Mouse (Mus musculus) testis, adult 2 months (tissue): Measurements from ENCODE around the gene Klf12. TPM values are rescaled to one million over a fixed set of nuclear protein-coding genes. Genes with fewer than 3 reads are reported as not detected.
"Not testable (repeated sequence)": the region's sequence is repeated elsewhere in the genome, so short reads cannot be mapped to it uniquely, and the experiment has no call there.

ENCODE experiments used
- H3K27ac ChIP-seq: fragments of 200-500 bp; 2 replicates; pipeline ENCODE4 v1.5.1; 2012; ENCODE audit warnings: low read depth, low read length; ENCODE audit not compliant: control insufficient read depth, insufficient read depth
- H3K27me3 ChIP-seq: fragments of 200-500 bp; 2 replicates; pipeline ENCODE4 v1.6.1; 2012; ENCODE audit warnings: mild to moderate bottlenecking, low read length, moderate library complexity; ENCODE audit not compliant: control insufficient read depth, insufficient read depth
- H3K36me3 ChIP-seq: fragments of 200-500 bp; 2 replicates; pipeline ENCODE4 v1.6.1; 2012; ENCODE audit warnings: mild to moderate bottlenecking, low read length; ENCODE audit not compliant: control insufficient read depth, insufficient read depth
- H3K4me1 ChIP-seq: fragments of 200-500 bp; 2 replicates; pipeline ENCODE4 v1.6.1; 2012; ENCODE audit warnings: low read length; ENCODE audit not compliant: control insufficient read depth, insufficient read depth
- H3K4me3 ChIP-seq: fragments of 200-500 bp; 2 replicates; pipeline ENCODE4 v1.5.1; 2012; ENCODE audit warnings: low read depth, mild to moderate bottlenecking, low read length, moderate library complexity, mixed read lengths; ENCODE audit not compliant: control insufficient read depth
- CTCF ChIP-seq: fragments of 200-500 bp; IDR thresholded peaks from 2 replicates; pipeline ENCODE4 v1.5.1; 2012; ENCODE audit warnings: low read depth, mild to moderate bottlenecking, inconsistent platforms, low read length, moderate library complexity; ENCODE audit not compliant: control insufficient read depth, insufficient read depth, insufficient replicate concordance
- POLR2A ChIP-seq: fragments of 200-500 bp; IDR thresholded peaks from 2 replicates; pipeline ENCODE4 v1.6.1; 2012; ENCODE audit warnings: low read depth, mild to moderate bottlenecking, inconsistent platforms, low read length, moderate library complexity; ENCODE audit not compliant: control insufficient read depth
- polyA plus RNA-seq: library from polyadenylated mRNA; depleted of rRNA; stranded (reverse); fragments of >200 nt; gene quantifications from 2 replicates; pipeline ENCODE4 v1.2.3, GENCODE M21; 2012

The Klf12 gene
- polyA plus RNA-seq, 1 experiment, result 7.9 TPM

DNA sequence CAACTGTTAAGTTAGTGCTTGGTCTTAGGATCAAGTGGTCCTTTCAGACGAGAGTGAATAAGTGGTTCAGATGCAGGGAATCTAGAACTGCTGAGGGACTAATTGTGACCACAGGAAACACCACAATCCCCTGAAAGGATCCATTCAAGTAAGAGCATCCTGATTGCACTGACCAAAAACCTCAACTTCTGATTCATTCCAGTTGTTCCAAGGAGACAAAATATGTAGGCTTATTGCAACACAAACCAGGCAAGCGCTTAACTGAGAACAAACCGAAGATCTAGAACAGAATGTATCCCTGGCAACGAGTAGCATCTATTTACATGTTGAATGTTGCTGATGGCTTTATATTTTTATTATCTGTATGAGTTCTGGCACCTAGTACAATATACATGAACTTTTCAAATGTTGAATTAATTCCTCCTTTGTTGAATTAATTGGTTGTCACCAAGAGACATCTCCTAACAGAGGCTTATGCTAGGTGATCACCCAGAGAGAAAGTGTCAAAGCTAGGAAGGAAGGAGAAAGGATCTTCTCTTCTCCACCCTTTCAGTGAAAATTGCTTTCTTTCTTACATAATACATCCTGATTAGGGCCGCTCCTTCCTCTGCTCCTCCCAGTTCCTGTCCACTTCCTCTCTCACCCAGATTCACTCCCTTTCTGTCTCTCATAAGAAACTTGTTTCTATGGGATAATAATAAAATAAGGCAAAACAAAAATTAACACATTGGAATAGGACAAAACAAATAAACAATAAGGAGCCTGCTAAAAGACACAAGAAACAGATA is 407.5 kb downstream of the Klf12 start:
- H3K27ac ChIP-seq, result no peak overlapping the region
- no peaks in the 10 kb centered on the region for H3K36me3 ChIP-seq
- TF ChIP-seq POLR2A (no peak), CTCF (no peak)
- no peaks in the 10 kb centered on the region for H3K27me3 ChIP-seq
- peaks cover 3% of the 10 kb centered on the region; the same call in 1 of the 2 replicates for H3K4me1 ChIP-seq
- no peak overlapping the region for H3K4me3 ChIP-seq

DNA sequence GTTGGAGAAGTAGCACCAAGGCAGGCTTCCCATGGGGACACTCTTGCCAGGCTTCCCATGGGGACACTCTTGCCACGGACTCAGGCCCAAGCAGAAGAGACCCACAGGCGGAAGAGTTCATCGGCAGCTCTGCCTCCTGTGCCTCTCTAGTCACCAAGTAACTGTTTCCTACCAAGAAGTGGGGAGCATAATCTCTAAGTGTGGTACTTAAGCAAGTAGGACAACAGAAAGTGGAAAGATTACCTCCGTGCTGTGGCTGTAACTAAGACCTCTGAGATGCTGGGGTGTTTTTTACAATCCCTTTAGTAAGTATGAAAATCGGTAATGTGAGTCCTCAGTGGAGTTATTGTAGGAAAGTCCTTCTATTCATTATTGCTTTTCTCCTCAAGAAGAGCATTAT is 410.8 kb downstream of the Klf12 start:
- H3K4me3 ChIP-seq, result no peak overlapping the region
- peaks cover 3% of the 10 kb centered on the region; the same call in 1 of the 2 replicates for H3K4me1 ChIP-seq
- H3K27me3 ChIP-seq, result no peaks in the 10 kb centered on the region
- H3K27ac ChIP-seq, result no peak overlapping the region
- TF ChIP-seq CTCF (no peak), POLR2A (no peak)
- no peaks in the 10 kb centered on the region for H3K36me3 ChIP-seq

DNA sequence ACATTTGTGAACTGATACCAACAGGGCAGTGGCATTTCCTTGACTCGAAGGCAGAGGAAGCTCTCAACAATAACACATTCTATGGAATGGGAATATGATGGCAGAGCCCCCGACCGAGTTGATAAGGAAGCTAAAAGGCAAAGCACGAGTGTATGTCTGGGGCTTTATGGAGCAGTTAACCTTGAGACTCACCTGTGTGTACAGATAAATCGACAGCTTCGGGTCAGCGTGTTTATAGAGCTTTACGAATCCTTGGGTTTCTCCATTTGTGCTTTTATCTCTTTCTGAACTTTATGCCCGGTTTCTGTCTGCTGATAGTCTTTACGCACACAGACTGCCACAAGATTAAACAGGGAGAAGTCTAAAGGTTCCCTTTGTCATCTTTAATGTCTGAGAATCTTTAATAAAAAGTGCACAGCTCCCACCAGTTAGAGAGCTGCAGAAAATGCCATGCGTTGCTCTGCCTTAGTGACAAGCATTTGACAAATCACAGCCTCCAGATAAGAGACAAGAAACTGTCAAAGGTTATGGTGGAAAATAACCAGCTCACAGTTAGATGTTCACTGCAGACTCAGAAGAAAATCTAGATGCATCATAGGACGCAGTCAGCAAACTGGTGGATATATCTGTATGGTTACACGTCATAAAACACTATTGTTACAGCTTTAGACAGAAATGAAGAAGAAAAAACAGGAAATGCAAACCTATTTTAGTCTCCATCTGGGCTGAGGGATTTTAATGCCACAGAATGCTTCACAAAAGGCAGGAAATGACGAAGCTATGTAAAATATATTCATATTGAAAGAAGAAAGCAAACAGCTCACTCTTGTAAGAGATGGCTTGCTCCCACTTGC is 428.1 kb downstream of the Klf12 start:
- H3K4me3 ChIP-seq, result no peak overlapping the region
- no peak overlapping the region for H3K27ac ChIP-seq
- no peaks in the 10 kb centered on the region for H3K36me3 ChIP-seq
- no peak for TF ChIP-seq POLR2A
- no peak for TF ChIP-seq CTCF
- H3K27me3 ChIP-seq, result no peaks in the 10 kb centered on the region
- no peaks in the 10 kb centered on the region for H3K4me1 ChIP-seq

DNA sequence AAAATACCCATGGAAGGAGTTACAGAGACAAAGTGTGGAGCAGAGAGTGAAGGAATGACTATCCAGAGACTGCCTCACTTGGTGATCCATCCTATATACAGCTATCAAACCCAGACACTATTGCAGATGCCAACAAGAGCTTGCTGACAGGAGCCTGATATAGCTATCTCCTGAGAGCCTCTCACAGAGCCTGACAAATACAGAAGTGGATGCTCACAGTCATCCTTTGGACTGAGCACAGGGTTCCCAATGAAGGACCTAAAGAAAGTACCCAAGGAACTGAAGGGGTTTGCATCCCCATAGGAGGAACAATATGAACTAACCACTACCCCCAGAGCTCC is 430.0 kb downstream of the Klf12 start:
- not testable (repeated sequence) for H3K27me3 ChIP-seq, H3K4me1 ChIP-seq, H3K27ac ChIP-seq, H3K4me3 ChIP-seq, H3K36me3 ChIP-seq

DNA sequence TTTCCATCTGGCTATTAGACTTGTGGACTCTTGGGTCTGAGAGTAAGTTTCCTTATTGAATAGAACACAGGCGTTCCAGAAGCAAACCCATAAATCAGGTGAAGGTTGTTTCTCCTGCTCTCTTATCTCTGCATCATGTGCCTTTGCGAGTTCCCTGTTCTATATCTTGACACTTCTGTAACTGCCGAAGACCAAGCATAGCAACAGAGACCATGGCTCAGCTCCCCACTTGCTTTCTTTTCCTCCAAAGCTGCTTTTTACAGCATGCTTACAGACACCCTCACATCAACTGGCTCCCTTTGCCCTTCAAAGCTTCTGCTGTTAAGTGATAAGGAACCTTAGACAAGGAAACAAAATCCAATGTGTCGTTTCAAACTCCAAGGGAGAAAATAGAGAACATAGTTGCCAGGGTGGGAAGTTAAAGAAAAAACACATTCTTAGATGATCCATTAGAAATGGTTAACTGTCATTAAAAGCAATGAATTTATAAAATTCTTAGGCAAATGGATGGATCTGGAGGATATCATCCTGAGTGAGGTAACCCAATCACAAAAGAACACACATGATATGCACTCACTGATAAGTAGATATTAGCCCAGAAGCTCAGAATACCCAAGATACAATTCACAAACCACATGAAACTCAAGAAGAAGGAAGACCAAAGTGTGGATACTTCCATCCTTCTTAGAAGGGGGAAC is 430.6 kb downstream of the Klf12 start:
- not testable (repeated sequence) for H3K27me3 ChIP-seq, H3K4me3 ChIP-seq, H3K4me1 ChIP-seq, H3K27ac ChIP-seq, H3K36me3 ChIP-seq

DNA sequence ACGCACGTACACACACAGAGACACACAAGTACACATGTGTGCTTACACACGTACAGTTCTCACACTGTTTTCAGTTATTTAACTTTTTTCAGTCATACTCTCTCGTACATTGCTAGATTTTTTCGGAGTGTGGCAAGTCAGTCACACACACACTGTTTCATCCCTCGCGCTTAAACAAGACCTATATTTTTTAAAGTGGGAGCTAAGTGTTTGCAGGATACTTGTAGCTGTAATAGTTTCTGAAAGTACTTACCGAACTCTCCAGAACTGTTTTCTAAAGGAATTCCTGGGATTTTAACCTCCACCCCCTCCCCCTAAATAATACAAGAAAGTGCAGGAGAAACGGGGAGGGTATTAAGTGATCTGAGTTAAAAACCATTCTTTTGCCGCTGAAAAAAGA is 434.1 kb downstream of the Klf12 start:
- no peak overlapping the region for H3K27ac ChIP-seq
- no peaks in the 10 kb centered on the region for H3K27me3 ChIP-seq
- TF ChIP-seq POLR2A (no peak), CTCF (no peak)
- H3K36me3 ChIP-seq, result no peaks in the 10 kb centered on the region
- no peaks in the 10 kb centered on the region for H3K4me1 ChIP-seq
- H3K4me3 ChIP-seq, result no peak overlapping the region

DNA sequence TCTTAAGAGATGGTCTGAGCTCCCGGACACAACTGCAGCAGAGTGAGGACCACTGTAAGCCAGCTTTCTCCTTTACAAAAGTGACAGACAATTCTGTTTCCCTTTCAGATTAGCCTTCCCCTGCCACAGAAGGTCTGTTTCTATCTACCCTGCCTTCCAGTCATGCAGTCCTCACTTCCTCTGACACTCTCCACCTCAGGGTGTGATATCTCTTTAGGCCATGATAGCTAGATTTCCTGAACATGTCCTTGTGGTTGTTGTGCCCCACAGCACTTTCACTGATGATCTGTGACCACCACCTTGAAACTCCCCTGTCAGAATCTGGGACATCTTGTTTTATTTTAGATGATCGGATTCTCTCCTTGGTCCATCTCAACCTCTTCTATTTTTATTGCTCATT is 437.0 kb downstream of the Klf12 start:
- Histone ChIP-seq H3K27ac (no peak overlapping the region), H3K36me3 (no peaks in the 10 kb centered on the region), H3K4me1 (no peaks in the 10 kb centered on the region), H3K27me3 (no peaks in the 10 kb centered on the region), H3K4me3 (no peak overlapping the region)
- TF ChIP-seq POLR2A (no peak), CTCF (no peak)
